Mouse (Mus musculus) cerebellum, adult (tissue): ENCODE data around the gene Olfr572.

Source experiments
- ATAC-seq: cut with Nextera tagmentation; 2 replicates; pipeline ENCODE4 v1.9.2; 2017; ENCODE audit warnings: mild to moderate bottlenecking, moderate library complexity, mixed read lengths; ENCODE audit not compliant: insufficient number of reproducible peaks, low FRiP score, low TSS enrichment

Olfr572 gene

DNA sequence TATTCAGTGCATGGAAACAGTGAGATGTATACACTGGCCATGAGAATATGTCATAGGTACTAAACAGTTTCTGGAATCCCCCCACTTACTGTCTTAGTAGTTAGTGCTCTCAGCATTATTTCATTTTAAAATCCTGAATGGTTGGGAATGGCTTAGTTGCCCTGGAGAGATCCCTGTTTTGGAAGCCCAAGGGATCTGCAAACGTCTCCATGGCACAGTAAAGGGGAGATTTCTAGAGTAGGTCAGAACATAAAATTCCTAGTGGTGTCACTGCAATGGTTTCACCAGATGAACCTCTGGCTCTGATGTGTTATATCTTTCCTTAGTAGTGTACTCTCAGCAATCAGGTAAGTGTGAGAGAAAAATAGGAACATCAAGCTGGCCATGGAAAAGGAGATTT lies at the start of gene Olfr572:
Olfr572 (plus strand) TSS at position 301 of the 400 bp plus-strand sequence.
- ATAC-seq: no peak

DNA sequence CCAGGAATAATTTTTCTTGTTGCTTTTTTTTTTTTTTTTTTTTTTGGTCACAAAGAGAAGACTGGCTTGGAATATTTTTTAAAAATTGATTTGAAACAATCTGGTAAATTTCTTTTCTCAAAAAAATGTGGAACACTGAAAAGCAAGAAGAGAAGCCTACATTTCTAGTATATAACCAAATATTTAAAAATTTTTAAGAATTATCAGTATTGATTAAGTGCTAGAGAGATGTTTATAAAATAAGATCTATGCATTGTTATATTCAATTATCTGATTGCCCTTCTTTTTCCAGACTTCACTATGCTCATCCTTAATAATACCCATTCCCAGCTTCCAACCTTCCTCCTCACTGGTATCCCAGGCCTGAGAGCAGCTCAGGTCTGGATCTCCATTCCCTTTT lies 47.4 kb upstream of the Olfr572 start, which contains the start of gene Olfr568:
Olfr568 (plus strand) TSS at position 301 of the 400 bp plus-strand sequence.
- ATAC-seq: no peak

DNA sequence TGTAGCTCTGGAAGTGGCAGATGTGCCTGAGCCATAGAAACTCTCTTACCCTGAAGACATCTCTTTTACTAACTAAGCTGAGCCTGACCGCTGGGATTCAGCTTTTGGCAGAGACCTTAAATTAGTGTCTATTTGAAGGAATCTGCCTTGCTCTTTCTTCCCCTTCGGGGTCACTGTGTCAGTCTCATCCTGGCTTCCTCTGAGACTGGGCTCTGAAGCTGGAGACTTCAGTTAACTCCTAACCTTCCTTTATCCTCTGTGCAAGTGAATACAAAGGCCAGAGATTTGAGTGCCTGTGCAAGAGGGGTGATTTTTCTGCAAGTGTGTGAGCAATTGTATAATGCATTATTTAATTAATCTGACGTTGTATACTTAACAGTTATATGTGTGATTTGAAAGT lies 33.4 kb upstream of the Olfr572 start, which contains the start of gene Olfr569:
Olfr569 (minus strand) TSS at position 101 of the 400 bp plus-strand sequence.
- no peak for ATAC-seq

DNA sequence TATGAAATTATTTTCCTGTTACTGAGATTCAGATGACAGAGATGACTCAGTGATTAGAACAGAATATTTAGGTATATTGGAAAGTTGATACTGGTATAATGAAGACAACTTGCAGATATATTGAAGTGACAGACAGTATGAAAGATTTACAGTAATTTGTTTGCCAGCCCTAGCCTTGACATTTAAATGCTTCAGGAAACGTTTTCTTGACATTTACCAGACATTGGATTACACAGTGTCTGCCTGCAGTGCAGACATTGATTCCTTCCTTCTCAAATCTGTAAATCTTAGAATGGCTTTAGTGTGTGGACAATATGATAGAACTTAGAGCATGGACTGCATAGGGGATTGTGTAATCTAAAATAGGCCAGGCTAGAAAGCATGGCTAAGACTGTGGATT lies 8.9 kb upstream of the Olfr572 start:
- ATAC-seq: no peak

DNA sequence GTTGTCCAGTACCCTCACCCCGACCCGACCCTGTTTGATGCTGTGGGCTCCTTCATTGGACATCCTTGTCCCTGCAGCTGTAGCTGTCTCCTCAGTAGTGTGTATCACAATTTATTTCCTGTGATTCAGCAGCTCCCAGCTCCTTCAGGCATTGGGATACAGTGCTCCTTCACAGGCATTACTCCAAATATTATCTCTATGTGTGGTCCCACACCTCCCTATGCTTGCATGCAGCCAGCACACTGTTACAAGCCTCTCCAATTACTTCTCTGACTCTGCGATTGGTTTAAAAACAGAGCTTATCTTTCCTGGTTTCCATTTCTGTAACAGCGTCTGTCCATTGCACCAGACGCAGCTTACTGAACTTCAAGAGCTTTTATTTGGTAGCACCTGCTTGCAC lies 7.8 kb upstream of the Olfr572 start:
- ATAC-seq: no peak

DNA sequence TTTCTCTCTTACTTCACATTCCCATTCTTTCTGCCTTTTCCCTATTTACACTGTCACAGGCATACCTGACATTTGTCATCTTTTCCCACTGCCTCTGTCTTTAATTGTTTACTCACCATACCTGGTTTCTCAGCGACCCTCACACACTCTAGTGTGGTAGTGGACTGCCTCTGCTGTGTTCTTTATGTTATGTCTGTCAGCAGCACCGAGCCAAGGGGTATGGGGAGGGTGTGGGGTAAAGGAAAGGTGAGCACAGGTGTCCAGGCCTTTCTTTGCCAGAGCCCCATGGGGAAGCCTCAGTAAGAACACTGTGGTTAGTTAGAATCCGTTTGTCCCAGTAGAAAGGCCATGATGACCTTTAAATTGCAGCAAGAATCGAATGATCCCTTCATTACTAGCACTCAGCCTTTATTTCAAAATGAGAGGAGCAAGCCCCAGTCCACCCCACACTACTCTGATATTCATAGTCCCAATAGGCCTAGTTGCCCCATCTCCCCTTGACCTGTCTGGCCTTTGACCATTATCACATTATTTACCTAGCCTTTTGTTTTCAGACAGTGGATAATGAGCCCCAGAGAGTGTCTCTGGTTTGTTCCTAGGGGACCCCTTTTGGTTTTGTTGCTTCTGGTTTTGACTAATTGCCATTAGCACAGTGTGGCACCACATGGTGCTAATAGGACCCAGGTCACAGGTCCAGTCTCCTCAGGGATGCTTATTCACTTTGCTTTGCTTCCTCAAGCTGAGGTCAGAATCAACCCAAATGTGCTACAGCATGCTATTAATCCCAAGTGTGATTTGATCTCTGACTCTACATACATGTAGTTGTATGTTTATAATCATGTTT lies 7.0 kb upstream of the Olfr572 start, which contains the start of gene Olfr571:
Olfr571 (minus strand) TSS at position 505 of the 844 bp plus-strand sequence.
- no peak for ATAC-seq

DNA sequence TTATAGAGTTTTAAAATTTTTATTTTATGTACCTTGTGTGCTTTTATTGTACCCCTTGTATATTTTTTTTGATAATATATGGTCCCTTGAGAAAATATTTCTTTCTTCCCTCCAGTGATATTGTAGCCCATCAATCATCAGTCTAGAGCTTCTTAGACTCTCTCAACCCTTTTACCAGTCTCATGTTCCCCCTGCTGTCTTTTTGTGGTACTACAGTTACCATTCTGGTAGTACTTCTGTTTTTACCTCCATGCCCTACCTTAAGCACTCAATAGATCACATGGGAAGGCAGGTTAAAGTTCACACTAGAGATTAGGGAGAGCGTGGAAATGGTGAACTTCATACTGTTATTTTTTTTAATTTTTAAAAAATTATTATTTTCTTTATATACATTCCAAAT lies 4.6 kb upstream of the Olfr572 start:
- ATAC-seq: no peak

DNA sequence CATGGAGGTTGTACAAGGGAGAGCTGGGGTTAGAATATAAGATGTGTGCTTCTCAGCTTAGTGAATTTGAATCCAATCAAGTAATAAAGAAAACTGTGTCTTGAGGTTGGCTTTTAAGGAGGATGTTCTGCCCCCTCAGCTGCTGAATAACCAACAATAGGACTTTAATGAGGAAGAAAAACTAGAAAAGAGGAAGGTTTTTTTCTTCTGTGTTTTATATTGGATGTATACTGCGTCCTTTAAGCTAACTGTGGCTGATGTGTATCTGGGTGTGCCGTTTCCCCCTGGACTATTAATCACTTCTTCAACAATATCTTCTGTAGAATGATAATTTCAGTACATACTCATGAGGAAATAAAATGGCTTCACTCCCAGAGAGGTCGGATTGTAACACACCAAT lies 2.9 kb downstream of the Olfr572 start:
- ATAC-seq: no peak

DNA sequence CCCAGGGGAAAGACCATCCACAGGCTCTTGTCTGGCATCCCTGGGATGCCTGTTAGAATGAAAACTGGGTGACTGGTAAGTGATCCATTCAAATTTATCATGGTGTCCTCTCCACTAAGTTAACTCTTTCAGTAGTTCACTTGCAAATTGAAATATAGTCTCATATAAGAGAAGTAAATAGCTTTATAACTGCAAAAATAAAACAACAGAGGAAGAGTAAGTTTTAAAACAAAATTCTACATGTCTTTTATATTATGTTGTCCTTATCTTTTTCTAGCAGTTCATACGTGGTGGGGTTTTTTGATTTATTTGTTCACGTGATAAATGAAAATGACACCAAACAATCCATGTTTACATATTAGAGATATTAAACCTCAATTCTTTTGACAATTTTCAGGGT lies 18.3 kb downstream of the Olfr572 start, which contains the start of gene Olfr573-ps1:
Olfr573-ps1 (minus strand) TSS at position 101 of the 400 bp plus-strand sequence.
- no peak for ATAC-seq

DNA sequence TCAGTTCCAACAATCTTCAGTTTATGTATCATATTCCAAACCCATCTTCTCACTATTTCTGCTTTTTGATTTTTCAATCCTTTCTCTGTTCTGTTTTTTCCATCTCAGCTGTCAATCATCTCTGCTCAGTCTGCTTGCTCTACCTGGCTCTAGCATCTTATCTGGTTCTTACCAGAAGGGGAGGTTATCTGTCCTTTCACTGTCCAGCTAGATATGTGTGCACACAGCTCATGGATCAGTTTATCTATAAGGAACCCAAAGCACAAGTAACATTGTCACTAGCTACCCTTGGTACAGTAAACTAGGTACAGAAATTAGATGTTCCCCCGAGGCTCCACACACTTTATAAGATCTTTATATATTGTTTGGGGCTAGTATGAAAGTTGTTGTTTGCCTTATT lies 19.2 kb downstream of the Olfr572 start:
- ATAC-seq: no peak

DNA sequence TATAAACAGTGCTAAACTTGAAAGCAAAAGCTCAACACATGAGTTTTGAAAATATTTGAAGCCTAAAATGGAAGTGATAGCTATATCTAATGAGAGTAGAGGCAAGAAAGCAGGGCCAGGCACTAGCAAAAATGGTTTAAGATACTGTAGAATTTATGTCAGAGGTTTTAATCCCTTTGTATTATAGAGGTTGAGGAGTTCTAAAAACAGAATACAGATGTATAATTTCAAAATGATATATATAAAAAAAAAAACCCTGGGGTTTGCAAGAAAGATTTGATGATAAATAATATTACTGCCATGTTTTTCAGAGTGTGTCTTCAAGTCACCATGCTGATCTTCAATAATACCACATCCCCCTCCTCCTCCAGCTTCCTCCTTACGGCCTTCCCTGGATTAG lies 24.0 kb downstream of the Olfr572 start, which contains the start of gene Olfr574:
Olfr574 (plus strand) TSS at position 301 of the 400 bp plus-strand sequence.
- no peak for ATAC-seq

DNA sequence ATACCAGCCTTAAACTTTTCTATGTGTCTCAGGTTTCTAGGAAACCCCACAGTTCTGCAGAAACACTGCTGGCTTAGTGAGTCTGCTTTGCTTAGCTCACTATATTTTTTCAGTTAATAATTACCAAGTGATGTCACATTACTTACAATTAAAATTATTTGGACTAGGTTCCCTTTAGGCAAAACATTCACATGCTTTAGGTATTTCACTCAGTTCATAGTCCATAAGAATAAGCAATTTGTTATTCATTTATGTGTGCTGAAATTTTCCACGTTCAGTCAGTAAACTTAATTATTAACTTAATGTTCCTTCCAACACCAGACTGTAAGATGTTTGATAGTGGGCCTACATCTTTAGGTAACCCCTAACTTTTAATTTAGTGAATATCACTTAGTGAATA lies 26.5 kb downstream of the Olfr572 start:
- ATAC-seq: no peak

DNA sequence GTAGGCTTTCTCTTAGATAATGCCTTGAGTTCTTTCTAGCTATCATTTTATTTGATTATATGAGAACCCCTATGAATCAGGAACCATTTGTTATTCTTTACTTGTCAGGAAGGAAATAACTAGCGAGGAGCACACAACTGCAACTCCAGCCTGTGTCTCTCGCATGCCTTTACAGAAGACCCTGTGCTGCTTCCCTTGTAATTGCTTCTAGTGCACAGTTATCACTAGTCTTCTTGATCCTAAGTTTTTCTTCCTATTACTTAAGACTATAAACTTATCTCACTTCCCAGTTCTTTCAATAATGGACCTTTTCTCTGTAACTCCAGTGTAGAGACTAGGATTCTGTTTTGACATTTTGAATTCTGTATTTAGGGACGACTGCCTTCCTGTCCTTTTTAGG lies 33.9 kb downstream of the Olfr572 start:
- no peak for ATAC-seq

DNA sequence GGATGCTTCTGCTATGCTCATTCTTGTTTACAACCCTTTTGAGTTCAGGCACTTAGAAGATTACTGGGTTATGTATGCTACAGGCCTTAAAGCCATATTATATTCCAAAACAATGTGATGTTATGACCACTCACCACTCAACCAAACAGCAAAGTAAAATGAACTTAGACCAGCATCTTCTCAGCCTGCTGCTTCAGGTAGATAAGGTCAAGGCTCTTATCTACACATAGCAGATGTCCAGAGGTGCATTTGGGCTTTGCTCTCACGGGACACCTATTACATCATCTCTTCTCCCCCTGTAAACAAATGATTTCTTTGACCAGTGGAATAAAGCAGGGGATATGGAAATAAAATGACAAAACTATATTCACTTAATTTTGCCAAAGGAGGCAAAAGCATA lies 34.4 kb downstream of the Olfr572 start, which contains the start of gene Olfr575:
Olfr575 (minus strand) TSS at position 183 of the 400 bp plus-strand sequence.
- ATAC-seq: no peak

DNA sequence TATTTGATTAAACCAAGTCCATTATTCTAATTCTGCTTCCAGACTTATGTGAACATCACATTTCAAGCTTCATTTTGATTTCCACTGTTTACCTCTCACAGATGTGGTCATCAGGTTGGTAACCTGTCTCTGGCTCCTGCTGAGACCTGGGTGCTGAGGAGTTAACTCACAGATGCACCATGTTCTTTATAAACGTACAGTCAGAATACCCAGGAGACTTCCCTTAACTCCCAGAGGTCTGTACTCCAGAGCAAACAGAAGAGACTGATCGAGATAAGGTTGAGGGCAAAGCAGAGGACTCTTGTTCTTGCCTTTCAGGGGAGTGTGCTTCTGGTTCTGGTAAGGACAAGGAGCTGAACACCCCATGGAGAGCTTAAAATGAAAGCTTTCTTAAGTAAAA lies 38.2 kb downstream of the Olfr572 start, which contains the start of gene Olfr576:
Olfr576 (plus strand) TSS at position 301 of the 400 bp plus-strand sequence.
- no peak for ATAC-seq

DNA sequence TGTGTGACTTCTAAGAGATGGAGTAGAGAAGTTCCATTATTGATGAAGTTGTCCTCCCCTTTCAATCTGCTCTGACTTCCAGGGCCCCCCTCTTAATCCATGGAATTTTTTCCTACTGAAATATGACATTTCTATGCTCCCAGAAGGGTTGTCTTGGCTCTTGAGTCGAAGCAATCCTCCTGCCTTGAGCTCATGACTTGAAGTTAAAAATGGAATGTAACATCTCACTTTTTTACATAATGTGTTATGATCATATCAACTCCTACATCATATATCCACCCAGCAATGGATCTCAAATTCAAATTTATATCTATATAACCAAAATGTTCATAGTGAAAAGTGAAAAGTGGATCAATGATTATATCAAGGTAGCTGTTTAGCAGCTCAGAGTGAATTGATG lies 50.2 kb downstream of the Olfr572 start:
- no peak for ATAC-seq

DNA sequence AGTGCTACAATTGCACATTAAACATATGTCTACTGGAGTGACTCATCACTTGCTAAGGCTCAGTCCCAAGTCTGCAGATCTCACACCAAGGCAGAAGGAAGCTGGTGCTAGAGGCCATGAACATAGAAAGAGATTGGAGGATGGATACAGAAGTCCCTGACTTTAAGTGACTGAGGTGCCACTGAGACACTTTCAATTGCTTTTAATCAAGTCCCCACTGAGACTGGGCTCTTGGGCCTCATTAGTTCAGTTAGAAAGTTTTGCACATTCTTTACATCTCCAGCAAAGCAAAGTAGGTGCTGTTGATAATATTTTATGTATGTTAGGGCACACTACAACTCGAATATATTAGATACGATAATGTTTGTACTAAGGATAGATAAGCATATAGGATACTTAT lies 51.6 kb downstream of the Olfr572 start, which contains the start of gene Olfr577:
Olfr577 (minus strand) TSS at position 101 of the 400 bp plus-strand sequence.
- no peak for ATAC-seq
